Mouse (Mus musculus) kidney, postnatal 10 days (tissue): ENCODE measurements around the gene Klf16.
"Not testable (repeated sequence)": the region's sequence is repeated elsewhere in the genome, so short reads cannot be mapped to it uniquely, and the experiment has no call there.

ENCODE experiments used
- DNase-seq: peaks from one replicate; pipeline ENCODE4 v3.0.0; 2021; ENCODE audit warnings: mixed read lengths

Klf16 gene

GRCm38 (mm10) chr10:80605721-80606120, 28.6 kb upstream of the Klf16 start, which contains the start of gene Gm49322:
Gm49322 (plus strand) TSS chr10:80606021.
- not testable (repeated sequence) for DNase-seq

- DNase-seq, result no peak
Measured at GRCm38 (mm10) chr10:80604988-80605387, 27.9 kb upstream of the Klf16 start.

GRCm38 (mm10) chr10:80604001-80604509, 26.9 kb upstream of the Klf16 start:
- no peak for DNase-seq

GRCm38 (mm10) chr10:80603364-80603763, 26.2 kb upstream of the Klf16 start:
- DNase-seq, result no peak

GRCm38 (mm10) chr10:80602698-80603325, 25.7 kb upstream of the Klf16 start, which contains the start of the genes Scamp4 and Adat3:
Scamp4 (plus strand) TSS chr10:80602872.
Adat3 (plus strand) TSS chr10:80602880.
- peak; percentile 97 for DNase-seq

GRCm38 (mm10) chr10:80596318-80596717, 19.2 kb upstream of the Klf16 start:
- no peak for DNase-seq

- peak; percentile 99 for DNase-seq
Measured at GRCm38 (mm10) chr10:80589879-80590854, 13.0 kb upstream of the Klf16 start, which contains the start of gene Abhd17a. Abhd17a (minus strand) TSS chr10:80590341.

- DNase-seq, result peak; percentile 40
Measured at GRCm38 (mm10) chr10:80589127-80589878, 12.2 kb upstream of the Klf16 start.

- DNase-seq, result peak; percentile 77
Measured at GRCm38 (mm10) chr10:80587305-80587657, 10.2 kb upstream of the Klf16 start.

GRCm38 (mm10) chr10:80586407-80587304, 9.5 kb upstream of the Klf16 start:
- peak; percentile 35 for DNase-seq

- no peak for DNase-seq
Measured at GRCm38 (mm10) chr10:80585581-80585980, 8.5 kb upstream of the Klf16 start.

GRCm38 (mm10) chr10:80584642-80585552, 7.8 kb upstream of the Klf16 start:
- DNase-seq, result peak; percentile 39

- DNase-seq, result peak; percentile 78
Measured at GRCm38 (mm10) chr10:80584045-80584488, 6.9 kb upstream of the Klf16 start.

GRCm38 (mm10) chr10:80583047-80583446, 5.9 kb upstream of the Klf16 start:
- no peak for DNase-seq

- peak; percentile 82 for DNase-seq
Measured at GRCm38 (mm10) chr10:80578911-80579310, 1.8 kb upstream of the Klf16 start.

- DNase-seq, result peak; percentile 92
Measured at GRCm38 (mm10) chr10:80578131-80578750, 1.1 kb upstream of the Klf16 start.

- peak; percentile 81 for DNase-seq
Measured at GRCm38 (mm10) chr10:80576351-80577194, 548 bp downstream of the Klf16 start.

- no peak for DNase-seq
Measured at GRCm38 (mm10) chr10:80575925-80576324, 1.2 kb downstream of the Klf16 start.

- no peak for DNase-seq
Measured at GRCm38 (mm10) chr10:80574896-80575295, 2.2 kb downstream of the Klf16 start.
